Mouse (Mus musculus) cerebellum, postnatal 10 days (tissue): Measurements from ENCODE around the gene Tmem52.
"Not testable (repeated sequence)": the region's sequence is repeated elsewhere in the genome, so short reads cannot be mapped to it uniquely, and the experiment has no call there.

Source experiments
- DNase-seq, 2 experiments: peaks; one replicate each; pipeline ENCODE4 v3.0.0; 2021; ENCODE audit warnings: mixed read lengths in 2 of 2

Tmem52 gene

GRCm38 (mm10) chr4:155468952-155469351 is at the start of gene Tmem52:
Gene Tmem52, plus strand, starts transcription at chr4:155469114.
- DNase-seq = peak; percentile 27 to 43

- peak; percentile 73 to 76 for DNase-seq
Measured at GRCm38 (mm10) chr4:155420137-155420536, 48.8 kb upstream of the Tmem52 start.

GRCm38 (mm10) chr4:155421412-155422370 is 47.2 kb upstream of the Tmem52 start:
- DNase-seq = not testable (repeated sequence)

- no peak for DNase-seq
Measured at GRCm38 (mm10) chr4:155423988-155424387, 44.9 kb upstream of the Tmem52 start.

GRCm38 (mm10) chr4:155426272-155426671 is 42.6 kb upstream of the Tmem52 start:
- DNase-seq = no peak

- no peak for DNase-seq
Measured at GRCm38 (mm10) chr4:155428442-155428841, 40.5 kb upstream of the Tmem52 start.

- no peak for DNase-seq
Measured at GRCm38 (mm10) chr4:155429202-155429601, 39.7 kb upstream of the Tmem52 start.

- DNase-seq = no peak
Measured at GRCm38 (mm10) chr4:155432358-155432757, 36.6 kb upstream of the Tmem52 start.

- no peak for DNase-seq
Measured at GRCm38 (mm10) chr4:155433993-155434392, 34.9 kb upstream of the Tmem52 start.

- no peak for DNase-seq
Measured at GRCm38 (mm10) chr4:155442808-155443207, 26.1 kb upstream of the Tmem52 start.

- no peak for DNase-seq
Measured at GRCm38 (mm10) chr4:155451597-155451996, 17.3 kb upstream of the Tmem52 start.

- no peak for DNase-seq
Measured at GRCm38 (mm10) chr4:155458575-155458974, 10.3 kb upstream of the Tmem52 start.

- no peak for DNase-seq
Measured at GRCm38 (mm10) chr4:155463050-155463449, 5.9 kb upstream of the Tmem52 start.

- no peak for DNase-seq
Measured at GRCm38 (mm10) chr4:155463611-155464010, 5.3 kb upstream of the Tmem52 start.

GRCm38 (mm10) chr4:155464061-155464460 is 4.9 kb upstream of the Tmem52 start:
- DNase-seq = no peak

GRCm38 (mm10) chr4:155465607-155466006 is 3.3 kb upstream of the Tmem52 start:
- DNase-seq = no peak

- no peak for DNase-seq
Measured at GRCm38 (mm10) chr4:155466080-155466479, 2.8 kb upstream of the Tmem52 start.

- no peak for DNase-seq
Measured at GRCm38 (mm10) chr4:155467237-155468010, 1.5 kb upstream of the Tmem52 start.

- peak; percentile 49 to 59 for DNase-seq
Measured at GRCm38 (mm10) chr4:155469590-155470262, 812 bp downstream of the Tmem52 start.

GRCm38 (mm10) chr4:155470263-155470953 is 1.5 kb downstream of the Tmem52 start:
- no peak for DNase-seq

GRCm38 (mm10) chr4:155470997-155471396 is 2.1 kb downstream of the Tmem52 start:
- no peak for DNase-seq

- no peak for DNase-seq
Measured at GRCm38 (mm10) chr4:155471406-155471805, 2.5 kb downstream of the Tmem52 start.
